Mouse (Mus musculus) ovary, postnatal 14 days (tissue): ENCODE measurements at regions not wholly inside any gene's neighbourhood (a gene's known extent, or its start where the extent isn't known, plus 50 kb on each side); places are given as distances from the start of the nearest gene placed in this dataset.
A peak's percentile ranks its signal among the peaks of the same experiment; 100 is the strongest.
"Not testable (repeated sequence)": the region's sequence is repeated elsewhere in the genome, so short reads cannot be mapped to it uniquely, and the experiment has no call there.

Experiments used
- DNase-seq: peaks from one replicate; pipeline ENCODE4 v3.0.0; 2022; ENCODE audit warnings: low spot score

DNA sequence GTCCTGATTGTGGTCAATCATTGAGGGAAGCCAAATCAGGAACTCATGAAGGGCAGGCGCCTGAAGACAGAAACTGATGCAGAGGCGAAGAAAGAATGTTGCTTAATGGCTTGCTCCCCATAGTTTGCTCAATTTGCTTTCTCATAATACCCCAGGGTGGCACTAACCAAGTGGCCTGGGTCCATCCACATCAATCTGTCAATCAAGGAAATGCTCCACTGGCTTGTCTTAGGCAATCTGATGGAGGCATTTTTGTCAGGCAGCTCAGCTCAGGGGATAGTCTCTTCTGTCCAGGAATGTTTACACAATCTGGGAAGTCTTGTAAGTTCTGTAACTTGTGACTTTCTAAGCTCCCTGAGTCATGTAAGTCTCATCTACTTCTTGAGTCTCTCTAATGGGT is 50.0 kb upstream of the Klhl24 start:
- DNase-seq: no peak

GRCm38 (mm10) chr16:20035166-20035565 is 52.3 kb upstream of the Klhl6 start:
- not testable (repeated sequence) for DNase-seq

GRCm38 (mm10) chr16:20032328-20033081 is 49.7 kb upstream of the Klhl6 start:
- peak; percentile 12 for DNase-seq
